Mouse (Mus musculus): ENCODE measurements around the gene Fibcd1. TPM values are rescaled to one million over a fixed set of nuclear protein-coding genes. Genes with fewer than 3 reads are reported as not detected.

The Fibcd1 gene
- polyA plus RNA-seq, 1 experiment = 0.11 TPM

DNA sequence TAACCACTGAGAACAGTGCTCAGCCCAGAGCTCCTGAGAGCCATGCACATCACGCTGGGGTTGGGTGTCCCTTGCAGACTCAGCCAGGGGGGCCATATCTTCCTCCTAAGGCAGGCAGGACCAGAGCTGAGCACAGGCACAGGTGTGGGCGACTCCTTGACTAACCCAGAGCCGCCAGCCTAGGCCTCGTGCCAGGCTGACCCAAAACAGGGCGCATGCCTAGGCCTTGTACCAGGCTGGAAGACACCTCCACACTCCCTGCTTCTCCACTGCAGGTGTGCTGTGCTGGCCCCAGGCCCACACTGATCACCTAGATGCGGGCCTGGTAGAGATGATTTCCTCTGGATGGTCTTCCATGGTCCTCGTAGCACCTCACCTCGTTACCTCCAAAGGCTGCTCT is 43.0 kb downstream of the Fibcd1 start:
- H3K4me1 ChIP-seq (ENCODE audit: control insufficient read depth, insufficient read depth, low read length) = no peaks in the 10 kb centered on the region
- TF ChIP-seq CTCF (IDR thresholded peaks at IDR 0.05; ENCODE audit: borderline replicate concordance, insufficient read depth, low read length) (no peak), POLR2A (IDR thresholded peaks at IDR 0.05; ENCODE audit: low read depth, low read length) (no peak)
- no peak overlapping the region for H3K27ac ChIP-seq (ENCODE audit: insufficient read depth, low read length)
- no peak overlapping the region for H3K4me3 ChIP-seq (ENCODE audit: insufficient read depth, low read length)

DNA sequence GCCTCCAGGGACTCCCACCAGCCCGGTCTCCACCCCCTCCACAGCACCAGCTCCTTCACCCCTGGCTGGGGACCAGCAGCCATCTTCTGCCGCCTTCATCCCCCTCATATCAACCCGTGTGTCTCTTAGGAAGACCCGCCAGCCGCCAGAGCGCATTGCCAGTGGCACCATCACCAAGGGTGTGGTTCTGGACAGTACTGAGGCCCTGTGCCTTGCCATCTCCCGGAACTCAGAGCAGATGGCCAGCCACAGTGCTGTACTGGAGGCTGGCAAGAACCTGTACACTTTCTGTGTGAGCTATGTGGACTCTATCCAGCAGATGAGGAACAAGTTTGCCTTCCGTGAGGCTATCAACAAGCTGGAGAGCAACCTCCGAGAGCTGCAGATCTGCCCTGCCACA is 44.4 kb downstream of the Fibcd1 start:
- no peak overlapping the region for H3K4me3 ChIP-seq (ENCODE audit: insufficient read depth, low read length)
- H3K27ac ChIP-seq (ENCODE audit: insufficient read depth, low read length) = no peak overlapping the region
- H3K4me1 ChIP-seq (ENCODE audit: control insufficient read depth, insufficient read depth, low read length) = no peaks in the 10 kb centered on the region
- TF ChIP-seq CTCF (IDR thresholded peaks at IDR 0.05; ENCODE audit: borderline replicate concordance, insufficient read depth, low read length) = no peak
- TF ChIP-seq POLR2A (IDR thresholded peaks at IDR 0.05; ENCODE audit: low read depth, low read length) = no peak

DNA sequence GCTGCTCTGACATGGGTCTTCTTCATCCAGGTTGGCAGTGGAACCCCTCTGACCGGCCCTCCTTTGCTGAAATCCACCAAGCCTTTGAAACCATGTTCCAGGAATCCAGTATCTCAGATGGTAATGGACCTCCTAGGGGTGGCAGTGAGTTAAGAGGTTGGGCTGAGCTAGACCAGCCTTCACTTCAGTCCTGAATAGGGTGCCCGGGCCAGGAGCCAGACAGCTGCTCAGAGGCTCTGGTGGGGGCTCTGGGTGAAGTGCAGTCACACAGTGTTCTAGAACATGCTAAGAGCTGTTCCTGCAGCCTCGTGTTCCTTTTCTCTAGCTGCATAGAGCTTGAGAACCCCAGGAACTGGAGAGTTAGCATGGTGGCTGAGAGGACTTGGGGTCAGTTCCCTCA is 48.9 kb downstream of the Fibcd1 start:
- TF ChIP-seq POLR2A (IDR thresholded peaks at IDR 0.05; ENCODE audit: low read depth, low read length) (no peak), CTCF (IDR thresholded peaks at IDR 0.05; ENCODE audit: borderline replicate concordance, insufficient read depth, low read length) (no peak)
- no peaks in the 10 kb centered on the region for H3K4me1 ChIP-seq (ENCODE audit: control insufficient read depth, insufficient read depth, low read length)
- H3K27ac ChIP-seq (ENCODE audit: insufficient read depth, low read length) = no peak overlapping the region
- H3K4me3 ChIP-seq (ENCODE audit: insufficient read depth, low read length) = no peak overlapping the region

DNA sequence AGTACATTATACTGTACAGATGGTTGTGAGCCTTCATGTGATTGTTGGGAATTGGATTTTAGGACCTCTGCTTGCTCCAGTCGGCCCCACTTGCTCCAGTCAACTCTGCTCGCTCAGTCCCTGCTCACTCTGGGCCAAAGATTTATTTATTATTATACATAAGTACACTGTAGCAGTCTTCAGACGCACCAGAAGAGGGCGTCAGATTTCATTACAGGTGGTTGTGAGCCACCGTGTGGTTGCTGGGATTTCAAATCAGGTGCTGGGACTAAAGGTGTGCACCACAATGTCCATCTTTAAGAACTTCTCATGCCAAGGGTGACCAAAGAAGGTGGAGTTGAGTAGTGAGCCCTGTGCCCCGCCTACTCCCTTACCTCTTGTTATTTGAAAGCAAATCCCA is 53.2 kb downstream of the Fibcd1 start:
- no peak overlapping the region for H3K27ac ChIP-seq (ENCODE audit: insufficient read depth, low read length)
- TF ChIP-seq CTCF (IDR thresholded peaks at IDR 0.05; ENCODE audit: borderline replicate concordance, insufficient read depth, low read length) = no peak
- no peak for TF ChIP-seq POLR2A (IDR thresholded peaks at IDR 0.05; ENCODE audit: low read depth, low read length)
- no peak overlapping the region for H3K4me3 ChIP-seq (ENCODE audit: insufficient read depth, low read length)
- no peaks in the 10 kb centered on the region for H3K4me1 ChIP-seq (ENCODE audit: control insufficient read depth, insufficient read depth, low read length)

DNA sequence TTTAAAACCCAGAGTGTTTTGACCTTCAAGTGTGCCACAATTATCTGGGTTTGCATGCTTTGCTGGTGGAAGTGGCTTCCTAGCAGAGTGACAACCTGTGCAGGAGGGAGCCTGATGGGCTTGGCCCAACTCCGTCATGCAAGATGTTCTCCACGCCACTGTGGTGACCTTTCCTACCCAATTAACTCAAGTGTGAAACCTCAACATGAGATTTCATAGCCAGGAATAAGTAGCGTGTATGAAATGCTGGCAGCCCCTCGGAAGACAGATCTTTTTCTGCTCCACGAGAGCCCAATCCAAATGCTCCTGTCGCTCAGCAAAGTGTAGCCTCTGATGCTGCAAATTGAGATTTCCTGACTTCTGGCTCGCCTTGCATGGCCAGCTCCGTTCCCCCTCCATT is 54.5 kb downstream of the Fibcd1 start:
- TF ChIP-seq POLR2A (IDR thresholded peaks at IDR 0.05; ENCODE audit: low read depth, low read length) (no peak), CTCF (IDR thresholded peaks at IDR 0.05; ENCODE audit: borderline replicate concordance, insufficient read depth, low read length) (no peak)
- Histone ChIP-seq H3K27ac (ENCODE audit: insufficient read depth, low read length) (no peak overlapping the region), H3K4me3 (ENCODE audit: insufficient read depth, low read length) (no peak overlapping the region), H3K4me1 (ENCODE audit: control insufficient read depth, insufficient read depth, low read length) (no peaks in the 10 kb centered on the region)

DNA sequence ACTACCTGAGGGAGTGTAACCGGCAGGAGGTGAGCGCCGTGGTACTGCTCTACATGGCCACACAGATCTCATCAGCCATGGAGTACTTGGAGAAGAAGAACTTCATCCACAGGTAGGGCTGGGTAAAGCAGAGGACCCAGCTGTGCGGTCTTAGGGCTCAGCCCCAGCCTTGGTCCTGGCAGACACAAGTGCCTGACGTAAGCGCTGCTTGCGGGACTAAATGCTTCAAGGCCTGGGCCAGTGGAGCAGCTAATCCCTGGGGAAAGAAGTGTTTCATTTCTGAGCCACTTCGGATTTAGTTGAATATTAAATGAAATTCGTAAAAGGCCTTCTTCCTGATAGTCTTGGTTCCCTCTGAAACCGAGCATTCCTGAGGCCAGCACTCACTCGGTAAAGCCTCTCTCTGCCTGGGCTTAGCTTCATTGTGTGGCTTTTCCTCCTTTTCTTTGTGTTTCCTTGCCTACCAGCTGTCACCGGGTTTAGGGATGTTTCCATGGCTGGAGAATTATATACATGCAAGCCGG is 55.0 kb downstream of the Fibcd1 start:
- H3K4me3 ChIP-seq (ENCODE audit: insufficient read depth, low read length) = no peak overlapping the region
- no peaks in the 10 kb centered on the region for H3K4me1 ChIP-seq (ENCODE audit: control insufficient read depth, insufficient read depth, low read length)
- no peak overlapping the region for H3K27ac ChIP-seq (ENCODE audit: insufficient read depth, low read length)
- TF ChIP-seq CTCF (IDR thresholded peaks at IDR 0.05; ENCODE audit: borderline replicate concordance, insufficient read depth, low read length) (no peak), POLR2A (IDR thresholded peaks at IDR 0.05; ENCODE audit: low read depth, low read length) (no peak)

DNA sequence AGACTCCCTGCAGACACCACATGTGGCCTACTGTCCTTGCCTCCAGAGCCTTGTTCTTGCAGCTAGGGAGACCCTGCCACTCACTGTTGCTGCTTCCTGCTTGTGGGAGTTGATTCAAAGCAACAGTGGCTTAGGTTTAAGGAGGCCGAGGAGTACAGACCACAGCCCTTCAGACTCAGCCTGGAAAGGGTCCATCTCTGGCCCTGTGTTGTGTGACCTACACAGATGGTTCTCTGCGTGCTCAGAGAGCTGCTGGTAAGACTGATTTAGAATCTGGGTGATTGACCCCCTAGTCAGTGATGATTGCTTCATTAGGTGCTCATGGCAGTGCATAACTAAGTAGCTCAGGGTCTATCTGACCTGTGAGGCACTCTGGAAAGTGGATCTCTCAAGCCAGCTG is 56.6 kb downstream of the Fibcd1 start:
- Histone ChIP-seq H3K27ac (ENCODE audit: insufficient read depth, low read length) (no peak overlapping the region), H3K4me1 (ENCODE audit: control insufficient read depth, insufficient read depth, low read length) (no peaks in the 10 kb centered on the region), H3K4me3 (ENCODE audit: insufficient read depth, low read length) (no peak overlapping the region)
- TF ChIP-seq POLR2A (IDR thresholded peaks at IDR 0.05; ENCODE audit: low read depth, low read length) (no peak), CTCF (IDR thresholded peaks at IDR 0.05; ENCODE audit: borderline replicate concordance, insufficient read depth, low read length) (no peak)

DNA sequence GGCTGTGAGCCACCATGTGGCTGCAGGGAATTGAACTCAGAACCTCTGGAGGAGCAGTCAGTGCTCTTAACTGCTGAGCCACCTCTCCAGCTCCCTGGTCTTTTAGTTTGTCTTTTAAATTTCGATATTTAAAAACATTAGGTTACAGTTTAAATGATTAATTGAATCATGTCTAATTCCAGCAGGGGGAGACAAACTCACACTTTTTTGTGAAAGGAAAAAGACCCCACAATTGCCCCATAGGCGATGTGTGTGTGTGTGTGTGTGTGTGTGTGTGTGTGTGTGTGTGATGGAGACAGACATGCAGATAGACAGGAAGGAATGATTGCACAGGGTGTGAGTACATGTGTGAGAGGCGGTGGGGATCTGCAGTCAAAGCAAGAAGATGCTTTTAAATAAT is 57.6 kb downstream of the Fibcd1 start:
- H3K27ac ChIP-seq (ENCODE audit: insufficient read depth, low read length) = no peak overlapping the region
- no peak overlapping the region for H3K4me3 ChIP-seq (ENCODE audit: insufficient read depth, low read length)
- TF ChIP-seq CTCF (IDR thresholded peaks at IDR 0.05; ENCODE audit: borderline replicate concordance, insufficient read depth, low read length) (no peak), POLR2A (IDR thresholded peaks at IDR 0.05; ENCODE audit: low read depth, low read length) (no peak)
- no peaks in the 10 kb centered on the region for H3K4me1 ChIP-seq (ENCODE audit: control insufficient read depth, insufficient read depth, low read length)

DNA sequence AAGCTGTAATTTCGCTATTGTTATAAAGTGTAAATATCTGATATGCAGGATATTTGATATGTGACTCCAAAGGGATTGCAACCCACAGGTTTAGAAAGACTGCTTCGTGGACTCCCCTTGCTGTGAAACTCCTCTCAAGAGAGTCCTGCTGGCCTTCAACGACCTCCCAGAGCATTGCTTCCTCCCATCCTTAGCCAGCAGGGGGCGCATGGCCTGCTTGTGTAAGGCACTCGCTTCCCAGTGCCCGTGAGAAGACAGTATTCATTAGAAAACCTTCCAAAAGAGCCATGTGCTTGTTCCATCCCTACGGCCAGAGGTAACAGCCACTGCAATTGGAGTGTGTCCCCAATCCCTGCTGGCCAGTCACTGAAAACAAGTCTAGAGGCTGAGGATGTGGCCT is 58.8 kb downstream of the Fibcd1 start:
- TF ChIP-seq CTCF (IDR thresholded peaks at IDR 0.05; ENCODE audit: borderline replicate concordance, insufficient read depth, low read length) (peak; percentile 97), POLR2A (IDR thresholded peaks at IDR 0.05; ENCODE audit: low read depth, low read length) (no peak)
- no peak overlapping the region for H3K4me3 ChIP-seq (ENCODE audit: insufficient read depth, low read length)
- no peaks in the 10 kb centered on the region for H3K4me1 ChIP-seq (ENCODE audit: control insufficient read depth, insufficient read depth, low read length)
- H3K27ac ChIP-seq (ENCODE audit: insufficient read depth, low read length) = no peak overlapping the region

DNA sequence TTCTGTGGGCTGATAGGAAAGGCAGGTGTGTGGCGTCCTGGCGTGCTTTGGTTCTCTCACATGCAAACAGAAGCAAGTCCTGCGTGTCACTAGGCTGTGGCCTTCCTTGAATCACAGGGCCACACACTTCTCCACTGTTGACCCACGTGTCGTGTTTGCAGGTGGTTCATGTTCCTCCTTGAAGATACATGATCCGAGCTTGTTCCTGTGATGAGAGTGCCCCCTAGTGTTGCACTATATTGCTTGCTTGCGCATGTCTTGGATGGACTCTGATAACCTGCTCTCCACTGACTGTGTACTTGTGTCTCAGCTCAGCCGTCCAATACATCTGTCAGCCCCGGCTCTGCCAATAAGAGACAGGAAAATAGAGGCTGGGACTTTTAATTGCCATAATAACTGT is 60.7 kb downstream of the Fibcd1 start:
- TF ChIP-seq CTCF (IDR thresholded peaks at IDR 0.05; ENCODE audit: borderline replicate concordance, insufficient read depth, low read length) (peak; percentile 61; the same call in 1 of the 2 replicates), POLR2A (IDR thresholded peaks at IDR 0.05; ENCODE audit: low read depth, low read length) (no peak)
- Histone ChIP-seq H3K4me3 (ENCODE audit: insufficient read depth, low read length) (no peak overlapping the region), H3K4me1 (ENCODE audit: control insufficient read depth, insufficient read depth, low read length) (no peaks in the 10 kb centered on the region), H3K27ac (ENCODE audit: insufficient read depth, low read length) (no peak overlapping the region)

Data from embryonic fibroblast, embryonic 13.5 days (primary cell).